Mouse (Mus musculus): ENCODE measurements around the gene S100a8.

The S100a8 gene

DNA sequence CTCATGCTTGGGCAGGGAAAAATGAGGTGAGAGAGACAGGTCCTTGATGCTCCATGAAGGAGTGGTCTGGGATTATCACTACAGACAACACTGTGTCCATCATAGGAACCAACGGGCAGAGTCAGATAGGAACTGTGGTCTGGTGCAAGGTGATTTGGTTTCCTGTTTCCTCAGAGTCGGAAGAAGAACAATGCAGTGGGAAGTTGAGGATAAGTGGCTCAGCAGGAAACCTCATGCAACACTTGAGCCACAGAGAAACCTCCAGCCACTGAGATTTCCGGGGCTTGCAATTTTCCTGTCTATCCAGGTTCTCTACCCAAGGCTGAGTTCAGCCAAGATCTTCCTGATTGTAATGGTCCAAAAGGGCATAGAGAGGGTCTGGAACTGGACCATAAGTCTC is 9.9 kb downstream of the S100a8 start:
- no peak for DNase-seq (ENCODE audit: low spot score)

DNA sequence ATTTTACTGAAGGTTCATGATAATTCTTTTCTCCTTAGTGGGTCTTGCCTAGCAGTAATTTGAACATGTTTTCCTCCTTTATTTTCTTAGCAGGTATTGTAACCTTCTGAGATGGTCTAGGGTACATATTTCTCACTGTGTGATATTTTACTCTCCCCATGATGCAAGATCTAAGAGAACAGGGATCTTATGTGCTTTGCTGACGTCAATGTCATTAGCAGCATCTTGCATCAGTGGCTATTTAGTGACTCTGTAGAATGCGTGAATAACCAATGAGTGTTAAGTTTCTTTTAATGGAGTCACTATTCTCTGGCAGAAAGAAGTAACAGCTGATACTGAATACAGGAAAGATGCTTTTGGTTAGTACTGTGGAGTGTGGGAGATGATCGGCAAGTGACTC is 15.2 kb downstream of the S100a8 start:
- no peak for DNase-seq (ENCODE audit: low spot score)

DNA sequence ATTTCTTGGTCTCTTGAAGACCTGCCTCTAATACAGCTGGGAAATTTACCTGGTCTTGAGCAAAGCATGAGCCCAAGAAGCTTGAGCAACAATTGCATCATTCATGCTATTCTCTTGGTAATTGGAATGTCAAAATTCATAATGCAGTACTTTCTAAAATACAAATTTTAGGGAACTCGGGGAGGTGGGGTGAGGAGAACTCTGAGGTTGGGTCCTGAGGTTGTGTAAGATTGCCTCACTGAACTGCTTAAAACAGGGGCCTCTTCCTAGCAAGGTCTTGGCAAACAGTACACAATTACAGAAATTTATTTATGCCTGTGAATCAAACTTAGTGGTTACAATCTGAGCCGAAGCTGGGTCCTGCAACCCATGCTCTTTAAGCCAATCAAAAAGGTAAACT is 18.1 kb downstream of the S100a8 start:
- no peak for DNase-seq (ENCODE audit: low spot score)

DNA sequence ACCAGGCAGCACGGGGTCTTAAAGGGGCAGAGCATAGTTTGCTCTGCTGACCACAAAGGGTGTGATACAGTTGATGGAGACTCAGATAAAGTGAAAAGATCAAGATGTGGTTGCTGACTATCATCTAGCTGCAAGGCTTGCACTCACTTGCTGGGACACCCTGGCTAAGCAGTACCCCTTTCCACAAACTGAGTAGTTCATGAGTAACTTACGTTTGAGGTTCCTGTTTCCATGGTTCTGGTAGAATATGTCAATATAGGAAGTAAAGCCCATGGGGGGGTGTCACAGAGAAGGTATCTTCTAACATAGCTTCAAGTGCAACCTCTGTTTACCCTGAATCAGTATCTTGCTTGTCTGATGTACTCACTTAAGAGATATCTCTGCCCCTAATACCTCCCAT is 24.7 kb downstream of the S100a8 start:
- DNase-seq (ENCODE audit: low spot score), result no peak

DNA sequence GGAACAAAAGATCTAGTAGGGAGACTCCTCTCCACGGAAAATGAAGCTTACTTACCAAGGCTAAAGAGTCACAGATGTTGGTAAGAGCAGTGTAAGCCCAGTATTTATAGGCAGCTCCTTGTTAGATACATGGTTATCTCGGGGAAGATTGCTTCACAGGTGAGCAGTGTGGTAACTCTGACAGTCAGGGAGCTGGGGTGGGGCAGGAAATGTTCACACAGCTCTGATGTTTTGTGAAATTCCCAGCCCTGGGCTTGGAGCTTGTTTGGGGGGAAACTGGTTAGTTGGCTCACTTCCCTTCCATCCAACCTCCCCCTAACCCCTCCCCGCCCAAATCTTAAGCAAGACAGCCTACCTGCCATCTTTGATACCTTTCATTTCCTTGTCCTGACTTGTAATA is 26.8 kb downstream of the S100a8 start, which contains the start of gene S100a9:
Gene S100a9, minus strand, starts transcription at position 109 of the 400 bp plus-strand sequence.
- no peak for DNase-seq (ENCODE audit: low spot score)

DNA sequence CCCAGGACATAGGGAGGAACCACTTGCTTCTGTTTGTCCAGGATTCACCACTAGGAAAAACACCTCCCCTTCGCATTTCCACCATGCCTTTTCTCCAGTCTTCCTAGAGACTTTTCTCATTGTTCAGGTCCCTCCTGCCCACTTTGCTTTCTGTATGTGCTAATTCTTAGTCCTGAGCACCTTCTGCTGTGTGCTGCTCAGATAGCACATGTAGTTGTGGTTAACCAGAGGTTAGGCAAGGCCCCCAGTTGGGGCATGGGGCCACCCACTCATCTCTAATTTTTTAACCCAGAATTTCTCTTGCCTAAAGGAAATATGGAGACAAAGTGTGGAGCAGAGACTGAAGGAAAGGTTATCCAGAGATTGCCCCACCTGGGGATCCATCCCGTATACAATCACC is 33.5 kb downstream of the S100a8 start:
- DNase-seq (ENCODE audit: low spot score), result no peak

DNA sequence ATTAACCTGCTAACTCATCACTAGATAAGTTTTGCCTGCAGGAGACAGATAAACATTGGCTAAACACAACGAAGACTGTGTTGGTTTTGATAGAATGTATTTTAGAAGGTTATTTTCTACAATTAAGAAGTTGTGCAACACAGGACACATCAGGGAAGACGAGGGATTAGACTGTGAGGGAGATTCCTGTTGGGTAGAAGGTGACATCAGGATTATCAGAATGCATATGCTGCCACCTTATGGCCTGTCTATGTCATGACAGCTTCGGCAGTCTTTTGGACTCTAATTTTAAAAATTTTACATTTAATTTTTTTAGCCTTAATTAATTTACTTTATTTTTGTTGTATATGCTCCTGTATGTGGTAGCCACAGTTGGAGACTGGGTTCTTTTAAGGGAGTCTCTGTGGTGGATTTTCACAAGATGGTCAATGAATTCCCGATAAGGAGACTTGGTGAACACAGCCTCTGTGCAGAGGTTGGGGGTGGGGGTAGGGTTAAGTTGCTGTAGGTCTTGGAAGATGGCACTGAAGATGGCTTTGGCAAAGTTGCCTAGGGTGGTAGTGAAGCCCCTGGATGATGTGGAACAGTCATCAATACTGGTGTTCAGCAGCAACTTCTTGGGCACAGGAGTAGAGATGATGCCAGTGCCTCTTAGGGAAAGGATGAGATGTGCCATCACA is 39.9 kb downstream of the S100a8 start:
- no peak for DNase-seq (ENCODE audit: low spot score)

DNA sequence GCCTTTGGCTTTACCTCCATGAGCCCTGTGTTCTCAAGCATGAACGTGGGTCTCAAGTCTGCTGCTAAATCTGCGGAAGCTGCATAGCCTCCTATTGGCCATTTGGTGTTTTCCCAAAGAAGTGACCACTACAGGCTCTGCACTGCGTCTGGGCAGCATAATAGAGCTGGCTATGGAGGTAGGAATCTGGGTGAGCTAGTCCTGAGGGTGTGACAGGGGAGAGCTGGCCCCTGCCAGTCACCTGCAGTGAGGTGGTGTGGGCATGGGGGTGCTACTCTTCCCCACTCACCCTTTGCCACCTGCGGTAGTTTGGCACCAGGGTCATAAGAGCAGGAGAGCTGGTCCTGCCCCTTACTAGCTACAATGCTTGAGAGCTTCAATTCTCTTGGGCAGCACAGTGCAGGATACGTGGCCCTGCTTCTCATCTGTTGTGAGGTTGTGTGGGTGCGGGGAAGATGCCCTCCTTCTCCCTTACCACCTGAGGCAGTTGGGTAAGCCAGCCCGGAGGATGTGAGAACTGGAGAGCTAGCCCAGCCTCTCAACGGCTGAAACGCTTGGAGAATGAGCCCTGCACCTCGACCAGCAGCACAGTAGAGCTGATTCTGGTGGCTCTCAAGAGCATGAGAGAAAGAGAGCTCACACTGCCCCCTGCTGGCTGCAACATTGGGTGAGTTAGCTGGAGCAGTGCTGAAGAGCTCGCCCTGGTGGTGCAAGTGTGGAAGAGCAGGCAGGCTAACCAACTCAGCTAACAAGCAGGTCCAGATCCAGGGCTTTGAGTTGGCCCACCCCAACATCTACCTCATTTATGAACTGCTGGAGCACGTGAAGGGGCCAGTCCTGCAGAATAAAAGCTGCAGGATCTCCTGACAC is 41.0 kb downstream of the S100a8 start:
- DNase-seq (ENCODE audit: low spot score), result peak; percentile 55

Data from urinary bladder, postnatal 10 days (tissue).